Mouse (Mus musculus) lung, embryonic 16.5 days (tissue): ENCODE results near the gene Camk1d. TPM values are rescaled to one million over a fixed set of nuclear protein-coding genes. Genes with fewer than 3 reads are reported as not detected.
"Not testable (repeated sequence)": the region's sequence is repeated elsewhere in the genome, so short reads cannot be mapped to it uniquely, and the experiment has no call there.

ENCODE experiments used
- ATAC-seq: fragments of 200-750 bp; cut with Nextera tagmentation; 2 replicates; pipeline ENCODE4 v1.8.0; 2017; ENCODE audit warnings: low read depth, mild to moderate bottlenecking, moderate library complexity
- H3K27ac ChIP-seq: fragments of 300-500 bp; sonication (generic); 2 replicates; pipeline ENCODE4 v1.5.1; 2014; ENCODE audit warnings: mild to moderate bottlenecking, control low read depth, low read length
- H3K27me3 ChIP-seq: fragments of 300-500 bp; sonication (generic); 2 replicates; pipeline ENCODE4 v1.6.1; 2014; ENCODE audit warnings: low read depth, low read length, mixed read lengths; ENCODE audit not compliant: control insufficient read depth, insufficient read depth
- H3K36me3 ChIP-seq: fragments of 300-500 bp; sonication (generic); 2 replicates; pipeline ENCODE4 v1.6.1; 2014; ENCODE audit warnings: low read length; ENCODE audit not compliant: control insufficient read depth, insufficient read depth
- H3K4me1 ChIP-seq: fragments of 300-500 bp; sonication (generic); replicated peaks from 2 replicates; pipeline ENCODE4 v1.6.1; 2014; ENCODE audit warnings: low read length, mixed read lengths; ENCODE audit not compliant: control insufficient read depth, insufficient read depth
- H3K4me2 ChIP-seq: fragments of 300-500 bp; sonication (generic); 2 replicates; pipeline ENCODE4 v1.6.1; 2014; ENCODE audit warnings: low read depth, low read length, control low read depth
- H3K4me3 ChIP-seq: fragments of 300-500 bp; sonication (generic); 2 replicates; pipeline ENCODE4 v1.5.1; 2014; ENCODE audit warnings: mild to moderate bottlenecking, low read length, control low read depth
- H3K9ac ChIP-seq: fragments of 300-500 bp; sonication (generic); 2 replicates; pipeline ENCODE4 v1.6.1; 2014; ENCODE audit warnings: low read length, control low read depth
- H3K9me3 ChIP-seq: fragments of 300-500 bp; sonication (generic); 2 replicates; pipeline ENCODE4 v1.6.1; 2016; ENCODE audit warnings: low read length; ENCODE audit not compliant: control insufficient read depth
- WGBS: fragments of 180-500 bp; shearing (Covaris S2); extraction: QIAGEN DNeasy Blood & Tissue Kit; methylation state at CpG from one replicate; pipeline ENCODE4 v1.1.7; 2014; 5-methylcytosine and 5-hydroxymethylcytosine counted together
- polyA plus RNA-seq: library from polyadenylated mRNA; unstranded; fragments of >200 nt; fragmentation: Nextera tagmentation; extraction: Ambion mirVana; gene quantifications from 2 replicates; pipeline ENCODE4 v1.2.1, GENCODE M21; 2015

Camk1d gene
- polyA plus RNA-seq, 1 experiment from 2014 or later = 1.9 TPM

GRCm38 (mm10) chr2:5551758-5552255, 162.5 kb downstream of the Camk1d start:
- Histone ChIP-seq H3K4me1 (no peaks in the 10 kb centered on the region), H3K9me3 (no peaks in the 10 kb centered on the region), H3K27me3 (no peaks in the 10 kb centered on the region), H3K4me2 (no peak overlapping the region), H3K9ac (no peak overlapping the region), H3K4me3 (no peak overlapping the region), H3K36me3 (no peaks in the 10 kb centered on the region), H3K27ac (no peak overlapping the region)
- no peak for ATAC-seq
- 82% methylated on average over 5 of the region's 5 CpGs for WGBS

- Histone ChIP-seq H3K9me3 (no peaks in the 10 kb centered on the region), H3K4me2 (no peak overlapping the region), H3K27me3 (no peaks in the 10 kb centered on the region), H3K36me3 (no peaks in the 10 kb centered on the region), H3K4me1 (no peaks in the 10 kb centered on the region), H3K27ac (no peak overlapping the region), H3K9ac (no peak overlapping the region), H3K4me3 (no peak overlapping the region)
- 75% methylated on average over 2 of the region's 2 CpGs for WGBS
- ATAC-seq = no peak
Measured at GRCm38 (mm10) chr2:5549334-5549733, 165.0 kb downstream of the Camk1d start.

GRCm38 (mm10) chr2:5548872-5549271, 165.4 kb downstream of the Camk1d start:
- WGBS = 90% methylated on average over 4 of the region's 4 CpGs
- Histone ChIP-seq H3K4me2 (no peak overlapping the region), H3K9me3 (no peaks in the 10 kb centered on the region), H3K27me3 (no peaks in the 10 kb centered on the region), H3K27ac (no peak overlapping the region), H3K9ac (no peak overlapping the region), H3K36me3 (no peaks in the 10 kb centered on the region), H3K4me1 (no peaks in the 10 kb centered on the region), H3K4me3 (no peak overlapping the region)
- no peak for ATAC-seq

GRCm38 (mm10) chr2:5540870-5541269, 173.4 kb downstream of the Camk1d start:
- Histone ChIP-seq H3K9me3 (no peaks in the 10 kb centered on the region), H3K4me3 (no peak overlapping the region), H3K27me3 (no peaks in the 10 kb centered on the region), H3K27ac (no peak overlapping the region), H3K4me1 (no peaks in the 10 kb centered on the region), H3K4me2 (no peak overlapping the region), H3K36me3 (no peaks in the 10 kb centered on the region), H3K9ac (no peak overlapping the region)
- 70% methylated on average over 3 of the region's 3 CpGs for WGBS
- no peak for ATAC-seq

- H3K9ac ChIP-seq, H3K4me1 ChIP-seq, H3K27me3 ChIP-seq, H3K36me3 ChIP-seq, H3K4me3 ChIP-seq, ATAC-seq, H3K27ac ChIP-seq, H3K9me3 ChIP-seq, H3K4me2 ChIP-seq: not testable (repeated sequence)
- 61% methylated on average over 3 of the region's 3 CpGs for WGBS
Measured at GRCm38 (mm10) chr2:5539894-5540293, 174.4 kb downstream of the Camk1d start.

GRCm38 (mm10) chr2:5533868-5534267, 180.4 kb downstream of the Camk1d start:
- no peak overlapping the region for H3K4me3 ChIP-seq
- no peaks in the 10 kb centered on the region for H3K9me3 ChIP-seq
- H3K9ac ChIP-seq = no peak overlapping the region
- H3K36me3 ChIP-seq = no peaks in the 10 kb centered on the region
- no peaks in the 10 kb centered on the region for H3K27me3 ChIP-seq
- H3K27ac ChIP-seq = no peak overlapping the region
- H3K4me1 ChIP-seq = no peaks in the 10 kb centered on the region
- no peak for ATAC-seq
- WGBS = 60% methylated on average over 2 of the region's 2 CpGs
- no peak overlapping the region for H3K4me2 ChIP-seq

- H3K27me3 ChIP-seq = no peaks in the 10 kb centered on the region
- no peak for ATAC-seq
- WGBS = 55% methylated on average over 2 of the region's 2 CpGs
- no peaks in the 10 kb centered on the region for H3K36me3 ChIP-seq
- no peaks in the 10 kb centered on the region for H3K9me3 ChIP-seq
- H3K4me1 ChIP-seq = no peaks in the 10 kb centered on the region
- H3K4me3 ChIP-seq = no peak overlapping the region
- H3K4me2 ChIP-seq = no peak overlapping the region
- no peak overlapping the region for H3K27ac ChIP-seq
- H3K9ac ChIP-seq = no peak overlapping the region
Measured at GRCm38 (mm10) chr2:5529992-5530391, 184.3 kb downstream of the Camk1d start.

GRCm38 (mm10) chr2:5519221-5519669, 195.1 kb downstream of the Camk1d start:
- ATAC-seq = peak; percentile 89
- WGBS = 41% methylated on average over 8 of the region's 8 CpGs
- H3K9ac ChIP-seq = no peak overlapping the region
- H3K4me1 ChIP-seq = peaks cover 8% of the 10 kb centered on the region; the same call in 1 of the 2 replicates
- no peaks in the 10 kb centered on the region for H3K36me3 ChIP-seq
- no peaks in the 10 kb centered on the region for H3K27me3 ChIP-seq
- no peaks in the 10 kb centered on the region for H3K9me3 ChIP-seq
- no peak overlapping the region for H3K4me2 ChIP-seq
- H3K4me3 ChIP-seq = no peak overlapping the region
- H3K27ac ChIP-seq = peak overlapping the region; percentile 32; the same call in 1 of the 2 replicates

- Histone ChIP-seq H3K4me3 (no peak overlapping the region), H3K27ac (no peak overlapping the region), H3K36me3 (no peaks in the 10 kb centered on the region), H3K4me2 (no peak overlapping the region), H3K9ac (no peak overlapping the region), H3K4me1 (peaks cover 6% of the 10 kb centered on the region; the same call in 1 of the 2 replicates), H3K9me3 (no peaks in the 10 kb centered on the region), H3K27me3 (no peaks in the 10 kb centered on the region)
- ATAC-seq = no peak
- 90% methylated on average over 2 of the region's 2 CpGs for WGBS
Measured at GRCm38 (mm10) chr2:5515106-5515505, 199.2 kb downstream of the Camk1d start.

GRCm38 (mm10) chr2:5514095-5514494, 200.2 kb downstream of the Camk1d start:
- H3K27me3 ChIP-seq = no peaks in the 10 kb centered on the region
- H3K36me3 ChIP-seq = no peaks in the 10 kb centered on the region
- no peak overlapping the region for H3K27ac ChIP-seq
- no peak for ATAC-seq
- H3K9ac ChIP-seq = no peak overlapping the region
- WGBS = 78% methylated on average over 5 of the region's 5 CpGs
- no peaks in the 10 kb centered on the region; the same call in 1 of the 2 replicates for H3K4me1 ChIP-seq
- H3K4me2 ChIP-seq = no peak overlapping the region
- no peak overlapping the region for H3K4me3 ChIP-seq
- no peaks in the 10 kb centered on the region for H3K9me3 ChIP-seq
